Mouse (Mus musculus): ENCODE measurements at regions not wholly inside any gene's neighbourhood (a gene's known extent, or its start where the extent isn't known, plus 50 kb on each side); places are given as distances from the start of the nearest gene placed in this dataset.

GRCm38 (mm10) chr8:42183288-42183878 is 766.5 kb upstream of the Frg1 start:
- H3K9ac ChIP-seq (replicated peaks; ENCODE audit: low read depth, low read length): no peak overlapping the region
- WGBS: 85% methylated on average over 4 of the region's 4 CpGs
- no peak overlapping the region for H3K4me2 ChIP-seq (ENCODE audit: low read length)
- H3K9me3 ChIP-seq (ENCODE audit: control insufficient read depth, low read length): no peaks in the 10 kb centered on the region
- no peaks in the 10 kb centered on the region for H3K36me3 ChIP-seq (ENCODE audit: control insufficient read depth, insufficient read depth)
- H3K27ac ChIP-seq (ENCODE audit: low read length): no peak overlapping the region
- no peaks in the 10 kb centered on the region for H3K27me3 ChIP-seq (replicated peaks; ENCODE audit: control insufficient read depth, insufficient read depth, low read length)
- no peak overlapping the region for H3K4me3 ChIP-seq (replicated peaks; ENCODE audit: low read length)
- ATAC-seq: no peak
- no peaks in the 10 kb centered on the region for H3K4me1 ChIP-seq (replicated peaks; ENCODE audit: control insufficient read depth, insufficient read depth, low read length)

GRCm38 (mm10) chr8:42162441-42162840 is 745.6 kb upstream of the Frg1 start:
- Histone ChIP-seq H3K36me3 (ENCODE audit: control insufficient read depth, insufficient read depth) (no peaks in the 10 kb centered on the region), H3K4me1 (replicated peaks; ENCODE audit: control insufficient read depth, insufficient read depth, low read length) (no peaks in the 10 kb centered on the region), H3K27me3 (replicated peaks; ENCODE audit: control insufficient read depth, insufficient read depth, low read length) (no peaks in the 10 kb centered on the region), H3K4me2 (ENCODE audit: low read length) (no peak overlapping the region), H3K4me3 (replicated peaks; ENCODE audit: low read length) (no peak overlapping the region), H3K9ac (replicated peaks; ENCODE audit: low read depth, low read length) (no peak overlapping the region), H3K9me3 (ENCODE audit: control insufficient read depth, low read length) (no peaks in the 10 kb centered on the region), H3K27ac (ENCODE audit: low read length) (no peak overlapping the region)
- no peak for ATAC-seq
- 86% methylated on average over 2 of the region's 2 CpGs for WGBS

GRCm38 (mm10) chr8:42157006-42157405 is 740.1 kb upstream of the Frg1 start:
- Histone ChIP-seq H3K9ac (replicated peaks; ENCODE audit: low read depth, low read length) (no peak overlapping the region), H3K4me2 (ENCODE audit: low read length) (no peak overlapping the region), H3K27ac (ENCODE audit: low read length) (no peak overlapping the region), H3K36me3 (ENCODE audit: control insufficient read depth, insufficient read depth) (no peaks in the 10 kb centered on the region), H3K4me3 (replicated peaks; ENCODE audit: low read length) (no peak overlapping the region), H3K4me1 (replicated peaks; ENCODE audit: control insufficient read depth, insufficient read depth, low read length) (no peaks in the 10 kb centered on the region), H3K27me3 (replicated peaks; ENCODE audit: control insufficient read depth, insufficient read depth, low read length) (no peaks in the 10 kb centered on the region), H3K9me3 (ENCODE audit: control insufficient read depth, low read length) (no peaks in the 10 kb centered on the region)
- 89% methylated on average over 4 of the region's 4 CpGs for WGBS
- no peak for ATAC-seq

GRCm38 (mm10) chr8:42156588-42156987 is 739.7 kb upstream of the Frg1 start:
- 69% methylated on average over 1 of the region's 1 CpGs for WGBS

GRCm38 (mm10) chr8:42144685-42145084 is 727.8 kb upstream of the Frg1 start:
- ATAC-seq: no peak
- WGBS: 88% methylated on average over 5 of the region's 5 CpGs
- Histone ChIP-seq H3K9ac (replicated peaks; ENCODE audit: low read depth, low read length) (no peak overlapping the region), H3K27ac (ENCODE audit: low read length) (no peak overlapping the region), H3K27me3 (replicated peaks; ENCODE audit: control insufficient read depth, insufficient read depth, low read length) (no peaks in the 10 kb centered on the region), H3K4me3 (replicated peaks; ENCODE audit: low read length) (no peak overlapping the region), H3K36me3 (ENCODE audit: control insufficient read depth, insufficient read depth) (no peaks in the 10 kb centered on the region), H3K9me3 (ENCODE audit: control insufficient read depth, low read length) (no peaks in the 10 kb centered on the region), H3K4me1 (replicated peaks; ENCODE audit: control insufficient read depth, insufficient read depth, low read length) (no peaks in the 10 kb centered on the region), H3K4me2 (ENCODE audit: low read length) (no peak overlapping the region)

More at GRCm38 (mm10) chr8:42156588-42156987, 739.7 kb upstream of the Frg1 start:
- no peak overlapping the region for H3K4me2 ChIP-seq (ENCODE audit: low read length)
- no peaks in the 10 kb centered on the region for H3K36me3 ChIP-seq (ENCODE audit: control insufficient read depth, insufficient read depth)
- no peak overlapping the region for H3K27ac ChIP-seq (ENCODE audit: low read length)
- H3K9me3 ChIP-seq (ENCODE audit: control insufficient read depth, low read length): no peaks in the 10 kb centered on the region
- H3K4me3 ChIP-seq (replicated peaks; ENCODE audit: low read length): no peak overlapping the region
- no peaks in the 10 kb centered on the region for H3K27me3 ChIP-seq (replicated peaks; ENCODE audit: control insufficient read depth, insufficient read depth, low read length)
- H3K9ac ChIP-seq (replicated peaks; ENCODE audit: low read depth, low read length): no peak overlapping the region
- ATAC-seq: no peak
- no peaks in the 10 kb centered on the region for H3K4me1 ChIP-seq (replicated peaks; ENCODE audit: control insufficient read depth, insufficient read depth, low read length)

GRCm38 (mm10) chr8:42144220-42144619 is 727.3 kb upstream of the Frg1 start:
- WGBS: 66% methylated on average over 8 of the region's 8 CpGs
- no peaks in the 10 kb centered on the region for H3K4me1 ChIP-seq (replicated peaks; ENCODE audit: control insufficient read depth, insufficient read depth, low read length)
- H3K27ac ChIP-seq (ENCODE audit: low read length): no peak overlapping the region
- ATAC-seq: no peak
- no peaks in the 10 kb centered on the region for H3K36me3 ChIP-seq (ENCODE audit: control insufficient read depth, insufficient read depth)
- no peaks in the 10 kb centered on the region for H3K27me3 ChIP-seq (replicated peaks; ENCODE audit: control insufficient read depth, insufficient read depth, low read length)
- H3K9ac ChIP-seq (replicated peaks; ENCODE audit: low read depth, low read length): no peak overlapping the region
- H3K4me3 ChIP-seq (replicated peaks; ENCODE audit: low read length): no peak overlapping the region
- H3K9me3 ChIP-seq (ENCODE audit: control insufficient read depth, low read length): no peaks in the 10 kb centered on the region
- H3K4me2 ChIP-seq (ENCODE audit: low read length): no peak overlapping the region

GRCm38 (mm10) chr8:42107582-42107981 is 690.7 kb upstream of the Frg1 start:
- no peak overlapping the region for H3K27ac ChIP-seq (ENCODE audit: low read length)
- H3K9me3 ChIP-seq (ENCODE audit: control insufficient read depth, low read length): no peaks in the 10 kb centered on the region
- no peaks in the 10 kb centered on the region for H3K4me1 ChIP-seq (replicated peaks; ENCODE audit: control insufficient read depth, insufficient read depth, low read length)
- WGBS: 90% methylated on average over 2 of the region's 2 CpGs
- no peak overlapping the region for H3K4me3 ChIP-seq (replicated peaks; ENCODE audit: low read length)
- no peak for ATAC-seq
- no peak overlapping the region for H3K4me2 ChIP-seq (ENCODE audit: low read length)
- no peaks in the 10 kb centered on the region for H3K27me3 ChIP-seq (replicated peaks; ENCODE audit: control insufficient read depth, insufficient read depth, low read length)
- no peak overlapping the region for H3K9ac ChIP-seq (replicated peaks; ENCODE audit: low read depth, low read length)
- no peaks in the 10 kb centered on the region for H3K36me3 ChIP-seq (ENCODE audit: control insufficient read depth, insufficient read depth)

- H3K27me3 ChIP-seq (replicated peaks; ENCODE audit: control insufficient read depth, insufficient read depth, low read length): no peaks in the 10 kb centered on the region
- ATAC-seq: no peak
- H3K4me1 ChIP-seq (replicated peaks; ENCODE audit: control insufficient read depth, insufficient read depth, low read length): no peaks in the 10 kb centered on the region
- H3K4me2 ChIP-seq (ENCODE audit: low read length): no peak overlapping the region
- 66% methylated on average over 1 of the region's 1 CpGs for WGBS
- no peak overlapping the region for H3K4me3 ChIP-seq (replicated peaks; ENCODE audit: low read length)
- H3K9ac ChIP-seq (replicated peaks; ENCODE audit: low read depth, low read length): no peak overlapping the region
- no peaks in the 10 kb centered on the region for H3K36me3 ChIP-seq (ENCODE audit: control insufficient read depth, insufficient read depth)
- no peak overlapping the region for H3K27ac ChIP-seq (ENCODE audit: low read length)
- H3K9me3 ChIP-seq (ENCODE audit: control insufficient read depth, low read length): no peaks in the 10 kb centered on the region
Observed at GRCm38 (mm10) chr8:42069314-42069713, 652.4 kb upstream of the Frg1 start.

- WGBS: 50% methylated on average over 5 of the region's 5 CpGs
- Histone ChIP-seq H3K27me3 (replicated peaks; ENCODE audit: control insufficient read depth, insufficient read depth, low read length) (no peaks in the 10 kb centered on the region), H3K4me2 (ENCODE audit: low read length) (no peak overlapping the region), H3K4me1 (replicated peaks; ENCODE audit: control insufficient read depth, insufficient read depth, low read length) (no peaks in the 10 kb centered on the region), H3K36me3 (ENCODE audit: control insufficient read depth, insufficient read depth) (no peaks in the 10 kb centered on the region), H3K27ac (ENCODE audit: low read length) (no peak overlapping the region), H3K4me3 (replicated peaks; ENCODE audit: low read length) (no peak overlapping the region), H3K9me3 (ENCODE audit: control insufficient read depth, low read length) (no peaks in the 10 kb centered on the region), H3K9ac (replicated peaks; ENCODE audit: low read depth, low read length) (no peak overlapping the region)
- no peak for ATAC-seq
Observed at GRCm38 (mm10) chr8:42043526-42043925, 626.7 kb upstream of the Frg1 start.

GRCm38 (mm10) chr8:42039245-42039644 is 622.4 kb upstream of the Frg1 start:
- Histone ChIP-seq H3K9me3 (ENCODE audit: control insufficient read depth, low read length) (no peaks in the 10 kb centered on the region), H3K27me3 (replicated peaks; ENCODE audit: control insufficient read depth, insufficient read depth, low read length) (no peaks in the 10 kb centered on the region), H3K4me1 (replicated peaks; ENCODE audit: control insufficient read depth, insufficient read depth, low read length) (no peaks in the 10 kb centered on the region), H3K4me2 (ENCODE audit: low read length) (no peak overlapping the region), H3K27ac (ENCODE audit: low read length) (no peak overlapping the region), H3K36me3 (ENCODE audit: control insufficient read depth, insufficient read depth) (no peaks in the 10 kb centered on the region), H3K4me3 (replicated peaks; ENCODE audit: low read length) (no peak overlapping the region), H3K9ac (replicated peaks; ENCODE audit: low read depth, low read length) (no peak overlapping the region)
- no peak for ATAC-seq
- 97% methylated on average over 2 of the region's 2 CpGs for whole genome bisulfite sequencing
